Mouse (Mus musculus) layer of hippocampus, adult 11-12 months (tissue): ENCODE results near the gene Gm960.

Experiments used
- DNase-seq: peaks from one replicate; pipeline ENCODE4 v3.0.0; 2022; ENCODE audit warnings: low spot score

Gm960 gene

GRCm38 (mm10) chr19:4623419-4623818, 75.0 kb downstream of the Gm960 start:
- no peak for DNase-seq

- no peak for DNase-seq
These were observed 75.7 kb downstream of the Gm960 start for GRCm38 (mm10) chr19:4622780-4623179.

GRCm38 (mm10) chr19:4620721-4621120, 77.7 kb downstream of the Gm960 start:
- no peak for DNase-seq

DNA sequence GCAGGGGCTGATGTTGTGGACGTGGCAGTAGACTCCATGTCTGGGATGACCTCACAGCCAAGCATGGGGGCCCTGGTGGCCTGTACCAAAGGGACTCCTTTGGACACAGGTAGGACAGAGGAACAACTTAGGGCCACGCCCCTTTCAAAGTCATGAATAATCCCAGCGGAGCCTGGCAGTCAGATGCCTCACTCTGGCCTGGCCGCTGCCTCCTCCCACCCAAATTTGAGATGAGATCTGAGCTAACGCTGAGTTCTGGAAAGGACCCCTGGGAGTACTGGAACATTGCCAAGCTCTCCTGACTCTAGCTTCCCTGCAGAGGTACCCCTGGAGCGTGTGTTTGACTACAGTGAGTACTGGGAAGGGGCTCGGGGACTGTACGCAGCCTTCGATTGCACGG, 79.0 kb downstream of the Gm960 start:
- no peak for DNase-seq

DNA sequence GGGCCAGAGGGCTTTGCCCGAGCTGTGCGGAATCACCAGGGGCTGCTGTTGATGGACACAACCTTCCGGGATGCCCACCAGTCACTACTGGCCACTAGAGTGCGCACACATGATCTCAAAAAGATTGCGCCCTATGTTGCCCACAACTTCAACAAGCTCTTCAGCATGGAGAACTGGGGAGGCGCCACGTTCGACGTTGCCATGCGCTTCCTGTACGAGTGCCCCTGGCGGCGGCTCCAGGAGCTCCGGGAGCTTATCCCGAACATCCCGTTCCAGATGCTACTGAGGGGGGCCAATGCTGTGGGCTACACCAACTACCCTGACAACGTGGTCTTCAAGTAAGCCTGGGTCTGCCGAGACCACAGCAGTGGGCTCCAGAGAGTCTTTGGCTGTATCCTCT, 80.3 kb downstream of the Gm960 start:
- no peak for DNase-seq

GRCm38 (mm10) chr19:4616546-4616945, 81.9 kb downstream of the Gm960 start:
- DNase-seq = peak; percentile 18

DNA sequence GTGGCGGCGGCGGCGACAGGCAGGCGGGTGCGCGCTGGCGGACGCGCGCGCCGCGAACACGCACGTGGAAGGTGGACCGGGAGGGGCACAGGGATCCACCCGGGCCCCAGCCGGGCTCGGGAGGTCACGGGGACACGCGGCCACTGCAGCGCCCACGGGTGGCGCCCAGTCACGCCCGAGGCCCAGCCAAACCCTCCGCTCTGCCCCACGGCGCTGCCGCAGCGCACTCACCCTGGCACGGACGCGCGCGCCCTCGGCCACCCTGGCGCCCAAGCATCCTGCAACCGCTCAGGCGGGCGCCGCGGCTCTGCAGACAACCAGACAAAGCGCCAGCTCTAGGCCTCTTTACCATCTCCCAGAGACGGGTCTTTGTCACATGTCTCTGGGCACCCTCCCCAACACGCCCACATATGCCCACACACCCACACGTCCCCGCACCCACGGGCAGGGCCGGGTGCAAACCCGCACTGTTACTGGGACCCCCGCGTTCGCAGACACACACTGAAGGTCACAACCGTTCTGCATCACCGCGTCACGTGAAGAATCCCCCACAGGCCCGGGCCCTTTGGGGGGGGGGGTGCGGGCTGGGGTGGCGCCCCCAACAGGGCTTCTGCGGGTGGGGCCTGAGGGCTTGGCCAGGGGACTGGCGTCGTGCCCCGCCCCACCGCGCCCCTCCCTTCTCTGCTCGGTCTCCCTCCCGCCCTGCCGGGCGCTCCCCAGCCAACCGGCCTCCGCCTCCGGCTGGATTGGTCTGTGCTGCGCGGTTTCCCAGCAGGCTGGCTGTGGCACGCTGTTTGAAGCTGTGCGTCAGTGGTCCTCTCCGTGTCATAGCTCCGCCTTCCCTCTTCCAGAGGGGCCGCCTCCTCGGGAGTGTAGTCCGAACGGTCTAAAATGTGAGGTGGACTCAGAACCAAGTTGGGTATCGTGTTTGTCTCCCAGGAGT, 83.0 kb downstream of the Gm960 start, which contains the start of gene Lrfn4:
Gene Lrfn4 (minus strand): TSS at position 517 of the 943 bp plus-strand sequence.
- DNase-seq = peak; percentile 89

- DNase-seq = peak; percentile 34
These were observed 83.9 kb downstream of the Gm960 start for GRCm38 (mm10) chr19:4614305-4615150.

- peak; percentile 18 for DNase-seq
These were observed 84.8 kb downstream of the Gm960 start for GRCm38 (mm10) chr19:4613464-4614304.

- no peak for DNase-seq
These were observed 86.1 kb downstream of the Gm960 start for GRCm38 (mm10) chr19:4612181-4612961.

- DNase-seq = no peak
These were observed 88.4 kb downstream of the Gm960 start for GRCm38 (mm10) chr19:4610109-4610508.

DNA sequence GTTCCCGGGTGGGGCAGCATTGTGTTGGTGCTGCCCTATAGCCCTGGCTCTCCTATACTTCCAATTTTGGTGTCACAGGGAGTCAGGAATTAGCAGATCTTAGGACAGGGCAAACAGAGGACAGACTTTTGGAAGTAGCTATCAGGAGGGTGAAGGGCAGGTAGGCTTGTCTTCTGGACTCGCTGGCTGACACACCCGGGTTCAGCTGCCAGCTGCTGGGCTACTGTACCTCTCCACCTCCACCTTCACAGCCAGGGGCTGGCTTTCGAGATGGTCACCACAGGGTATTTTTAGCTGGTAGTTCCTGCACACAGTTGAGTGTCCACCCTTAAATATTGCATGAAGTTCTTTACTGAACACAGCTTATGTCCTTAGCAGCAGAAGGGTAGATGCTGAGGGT, 90.0 kb downstream of the Gm960 start:
- DNase-seq = no peak

- DNase-seq = no peak
These were observed 91.1 kb downstream of the Gm960 start for GRCm38 (mm10) chr19:4607406-4607805.

- DNase-seq = no peak
These were observed 92.8 kb downstream of the Gm960 start for GRCm38 (mm10) chr19:4605654-4606053.

- DNase-seq = no peak
These were observed 94.4 kb downstream of the Gm960 start for GRCm38 (mm10) chr19:4603801-4604723.

- no peak for DNase-seq
These were observed 96.0 kb downstream of the Gm960 start for GRCm38 (mm10) chr19:4602459-4602858.

DNA sequence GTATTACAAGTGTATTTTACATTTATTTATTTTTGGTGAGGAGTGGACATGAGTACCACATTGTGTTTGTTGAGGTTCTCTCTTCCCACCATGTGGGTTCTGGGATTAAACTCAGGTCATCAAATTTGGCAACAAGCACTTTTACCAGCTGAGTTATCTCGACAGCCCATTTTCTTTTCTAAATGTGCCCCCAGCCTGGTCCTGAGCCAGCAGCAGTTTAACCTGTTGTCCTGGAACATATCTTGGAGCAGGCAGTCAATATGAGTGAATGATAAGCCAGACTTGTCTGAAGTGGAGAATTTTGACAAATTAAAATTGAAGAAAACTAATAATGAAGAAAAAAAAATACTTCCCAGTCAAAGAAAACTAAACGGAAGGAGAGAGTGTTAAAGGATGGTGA, 102.4 kb downstream of the Gm960 start:
- no peak for DNase-seq

DNA sequence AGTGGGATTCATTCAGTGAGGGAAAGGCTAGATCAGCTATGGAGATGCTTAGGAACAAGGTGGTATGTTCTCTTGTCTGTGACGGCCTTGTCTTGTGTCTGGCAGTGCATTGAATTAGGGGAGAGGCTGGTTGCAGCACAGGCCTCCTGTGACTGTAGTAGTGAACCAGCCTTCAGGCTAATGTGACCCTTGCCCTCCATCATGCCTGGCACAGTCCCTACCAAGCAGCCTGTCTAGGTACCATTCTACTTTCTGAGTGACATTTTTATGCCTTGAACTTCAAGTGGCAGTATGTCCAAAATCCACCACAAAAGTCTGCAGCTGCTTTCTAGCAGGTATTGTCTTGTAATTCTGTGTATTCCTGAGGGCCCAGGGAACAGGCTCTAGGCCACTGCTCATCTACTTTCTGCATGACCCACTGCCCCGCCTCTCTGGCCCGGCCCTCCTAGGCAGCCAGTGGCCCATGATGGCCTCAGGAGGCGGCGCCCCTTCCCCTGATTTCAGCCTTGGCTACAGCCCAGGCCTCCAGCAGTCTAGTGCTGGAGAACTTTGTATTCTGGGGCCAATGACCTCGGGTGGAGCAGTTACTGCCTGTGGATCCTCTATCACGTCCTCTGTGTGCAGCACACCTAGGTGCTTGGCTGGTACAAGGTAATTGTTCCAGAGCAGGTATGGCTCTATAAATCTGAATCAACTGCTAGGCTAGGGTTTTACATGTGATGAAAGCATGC, 104.5 kb downstream of the Gm960 start:
- no peak for DNase-seq

DNA sequence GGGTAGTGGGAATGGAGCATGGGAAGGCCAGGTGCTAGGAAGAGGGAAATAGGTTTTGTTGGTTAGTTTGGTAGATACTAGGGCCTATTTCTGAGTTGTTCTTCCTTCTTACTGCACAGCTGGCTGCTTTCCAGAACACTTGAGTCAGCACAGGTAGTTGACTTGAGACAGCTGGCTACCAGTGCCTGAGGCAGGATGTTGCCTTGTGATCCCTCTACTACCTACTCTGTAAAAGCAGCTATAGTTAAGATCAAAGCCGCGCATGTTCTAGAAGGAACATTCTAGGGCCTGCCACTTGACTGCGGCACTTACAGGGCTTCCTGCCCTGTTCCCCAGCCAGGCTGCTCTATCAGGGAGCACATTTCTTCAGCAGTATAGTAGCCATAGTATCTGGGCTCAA, 108.4 kb downstream of the Gm960 start:
- no peak for DNase-seq
